Mouse (Mus musculus) heart, adult 2 months (tissue): Measurements from ENCODE around the gene Skor1.

Experiments
- CTCF ChIP-seq: fragments of 200-600 bp; IDR thresholded peaks from 2 replicates; pipeline ENCODE4 v1.8.1; 2022; ENCODE audit warnings: antibody characterized with exemption, mild to moderate bottlenecking, moderate library complexity
- EP300 ChIP-seq: fragments of 200-500 bp; IDR thresholded peaks from 2 replicates; pipeline ENCODE4 v1.6.1; 2011; ENCODE audit warnings: low read depth, low read length, control low read depth; ENCODE audit not compliant: insufficient read depth
- POLR2A ChIP-seq: fragments of 200-500 bp; IDR thresholded peaks from 2 replicates; pipeline ENCODE4 v1.6.1; 2011; ENCODE audit warnings: mild to moderate bottlenecking, low read depth, low read length, control low read depth; ENCODE audit not compliant: insufficient read depth

- TF ChIP-seq CTCF (no peak), POLR2A (no peak), EP300 (no peak)
Measured at GRCm38 (mm10) chr9:63143641-63144501, 4.9 kb downstream of the Skor1 start.
